Mouse (Mus musculus): ENCODE measurements around the gene Cradd.

- TF ChIP-seq CTCF (IDR thresholded peaks at IDR 0.05; ENCODE audit: low read depth, low read length): no peak
- no peak for TF ChIP-seq POLR2A (IDR thresholded peaks at IDR 0.05; ENCODE audit: extremely low read depth, insufficient read depth, low read length)
These were observed 141.5 kb downstream of the Cradd start for GRCm38 (mm10) chr10:95182405-95182804.

Measured in liver, adult 2 months (tissue).